Mouse (Mus musculus) neural tube, embryonic 14.5 days (tissue): ENCODE measurements around the gene Ddx28. TPM values are rescaled to one million over a fixed set of nuclear protein-coding genes. Genes with fewer than 3 reads are reported as not detected.

Experiments used
- ATAC-seq: fragments of 200-750 bp; cut with Nextera tagmentation; 2 replicates; pipeline ENCODE4 v1.8.0; 2017; ENCODE audit warnings: low read depth, mild to moderate bottlenecking, moderate TSS enrichment, moderate library complexity
- H3K27ac ChIP-seq: fragments of 300-500 bp; sonication (generic); 2 replicates; pipeline ENCODE4 v1.5.1; 2014; ENCODE audit warnings: low read depth, mild to moderate bottlenecking, control low read depth, low read length, moderate library complexity, mixed read lengths
- H3K27me3 ChIP-seq: fragments of 300-500 bp; sonication (generic); 2 replicates; pipeline ENCODE4 v1.6.1; 2014; ENCODE audit warnings: low read length; ENCODE audit not compliant: control insufficient read depth, insufficient read depth
- H3K36me3 ChIP-seq: fragments of 300-500 bp; sonication (generic); 2 replicates; pipeline ENCODE4 v1.6.1; 2014; ENCODE audit warnings: low read length, mixed read lengths; ENCODE audit not compliant: control insufficient read depth, insufficient read depth
- H3K4me1 ChIP-seq: fragments of 300-500 bp; sonication (generic); 2 replicates; pipeline ENCODE4 v1.6.1; 2014; ENCODE audit warnings: low read length; ENCODE audit not compliant: control insufficient read depth, insufficient read depth
- H3K4me2 ChIP-seq: fragments of 300-500 bp; sonication (generic); 2 replicates; pipeline ENCODE4 v1.6.1; 2014; ENCODE audit warnings: mild to moderate bottlenecking, low read depth, low read length, control low read depth
- H3K4me3 ChIP-seq: fragments of 300-500 bp; sonication (generic); 2 replicates; pipeline ENCODE4 v1.5.1; 2014; ENCODE audit warnings: low read depth, low read length, control low read depth, mixed read lengths
- H3K9ac ChIP-seq: fragments of 300-500 bp; sonication (generic); replicated peaks from 2 replicates; pipeline ENCODE4 v1.6.1; 2014; ENCODE audit warnings: low read depth, mild to moderate bottlenecking, control low read depth, low read length, mixed read lengths
- H3K9me3 ChIP-seq: fragments of 300-500 bp; sonication (generic); 2 replicates; pipeline ENCODE4 v1.6.1; 2016; ENCODE audit warnings: low read length; ENCODE audit not compliant: control insufficient read depth
- WGBS: fragments of 180-500 bp; shearing (Covaris S2); extraction: QIAGEN DNeasy Blood & Tissue Kit; methylation state at CpG from one replicate; pipeline ENCODE4 v1.1.7; 2014; 5-methylcytosine and 5-hydroxymethylcytosine counted together
- polyA plus RNA-seq: library from polyadenylated mRNA; unstranded; fragments of >200 nt; fragmentation: Nextera tagmentation; extraction: Ambion mirVana; gene quantifications from 2 replicates; pipeline ENCODE4 v1.2.1, GENCODE M21; 2014

The Ddx28 gene
- polyA plus RNA-seq, result 22.4 and 23.9 TPM in 2 replicates

DNA sequence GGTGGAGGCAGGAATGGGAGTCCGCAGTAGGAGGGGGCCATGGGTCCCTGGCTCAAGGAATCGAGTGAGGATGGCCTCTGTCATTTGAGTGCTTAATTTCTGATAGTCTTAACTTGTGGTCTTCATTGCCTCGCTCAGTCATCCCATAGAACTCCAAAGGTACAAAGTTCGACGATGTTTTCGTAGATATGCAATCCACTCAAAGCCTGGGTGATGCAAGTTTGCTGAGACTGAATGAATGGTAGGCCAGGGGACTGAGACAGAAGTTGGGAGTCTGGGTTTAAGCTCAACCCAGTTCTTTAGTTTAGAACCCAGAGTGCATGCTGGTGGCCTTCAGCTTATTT, at the start of gene Ddx28:
Ddx28 (minus strand) TSS at position 240 of the 344 bp plus-strand sequence.
- peak; percentile 16; the same call in 1 of the 2 replicates for ATAC-seq
- WGBS, result 2% methylated on average over 6 of the region's 6 CpGs
- peak within 1 kb of the TSS; percentile 72 for H3K27ac ChIP-seq

DNA sequence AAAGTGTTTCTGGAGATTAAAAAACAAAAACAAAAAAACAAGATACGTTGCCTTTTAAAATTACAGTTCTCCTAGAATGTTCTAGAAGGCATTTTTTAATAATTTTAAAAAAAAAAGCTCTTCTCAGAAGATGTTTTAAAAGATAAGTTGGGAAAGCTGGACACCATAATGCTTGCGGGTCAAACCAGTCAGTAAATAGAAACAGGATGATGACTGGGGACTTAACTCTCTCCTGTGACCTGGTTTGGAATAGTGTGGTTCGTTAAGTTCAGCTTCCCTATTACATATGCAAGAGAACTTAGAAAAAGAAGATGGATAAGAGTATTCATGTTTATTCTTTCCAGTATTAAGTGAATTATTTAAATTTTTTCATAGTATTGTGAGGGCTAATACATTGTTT, 48.8 kb upstream of the Ddx28 start:
- peaks cover 16% of the 10 kb centered on the region for H3K4me1 ChIP-seq
- 5% methylated on average over 3 of the region's 3 CpGs for WGBS
- H3K4me3 ChIP-seq, result peak overlapping the region; percentile 86
- no peaks in the 10 kb centered on the region for H3K9me3 ChIP-seq
- H3K27me3 ChIP-seq, result no peaks in the 10 kb centered on the region
- no peak overlapping the region for H3K9ac ChIP-seq
- no peak overlapping the region for H3K27ac ChIP-seq
- no peak for ATAC-seq
- H3K36me3 ChIP-seq, result no peaks in the 10 kb centered on the region
- peak overlapping the region; percentile 65 for H3K4me2 ChIP-seq

More for the DNA sequence above, at the start of gene Ddx28:
- Histone ChIP-seq H3K4me3 (peak within 1 kb of the TSS; percentile 89), H3K4me2 (peak within 1 kb of the TSS; percentile 76), H3K4me1 (peaks cover 12% of the 10 kb centered on the region), H3K9ac (peak within 1 kb of the TSS; percentile 88), H3K36me3 (0 out of 2 replicates have a peak, but pooled peaks cover 3% of the 10 kb centered on the region), H3K27me3 (no peaks in the 10 kb centered on the region), H3K9me3 (no peaks in the 10 kb centered on the region)

DNA sequence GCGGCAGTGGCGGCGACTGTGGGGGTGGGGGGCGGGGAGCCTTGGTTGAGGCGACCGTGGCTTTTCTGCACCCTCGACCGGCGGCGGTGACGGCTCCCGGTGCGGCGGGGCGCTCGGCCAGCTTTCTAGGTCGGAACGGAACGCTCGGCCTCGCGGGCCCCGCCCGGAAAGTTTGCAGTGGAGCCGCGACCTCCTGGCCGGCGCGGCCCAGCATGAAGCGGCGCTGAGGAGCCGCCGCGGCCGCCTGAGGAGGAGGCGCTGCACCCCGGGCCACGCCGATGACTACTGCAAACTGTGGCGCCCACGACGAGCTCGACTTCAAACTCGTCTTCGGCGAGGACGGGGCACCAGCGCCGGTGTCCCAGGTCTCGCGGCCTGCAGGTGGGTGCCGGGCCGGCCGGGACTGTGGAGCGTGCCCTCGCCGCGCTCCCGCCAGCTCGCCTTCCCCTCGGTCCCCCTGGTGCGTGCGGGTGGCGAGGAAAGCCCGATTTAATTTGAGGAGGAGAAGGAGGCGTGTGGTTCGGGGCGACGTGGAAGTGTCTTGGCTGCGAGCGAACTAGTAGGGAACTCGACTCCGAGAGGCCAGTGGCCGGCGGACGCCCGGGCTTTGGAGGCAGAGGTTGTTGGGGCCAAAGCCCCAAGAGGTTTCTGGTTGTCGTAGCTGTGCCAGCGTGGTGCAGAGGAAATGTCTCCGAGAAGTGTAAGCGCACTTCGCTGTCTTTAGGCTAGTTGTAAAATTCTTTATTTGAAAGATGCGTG, 48.1 kb upstream of the Ddx28 start:
- peak; percentile 78 for ATAC-seq
- Histone ChIP-seq H3K4me2 (peak overlapping the region; percentile 65), H3K27me3 (no peaks in the 10 kb centered on the region), H3K4me1 (peaks cover 16% of the 10 kb centered on the region), H3K36me3 (no peaks in the 10 kb centered on the region), H3K4me3 (peak overlapping the region; percentile 86), H3K27ac (peak overlapping the region; percentile 91), H3K9me3 (no peaks in the 10 kb centered on the region), H3K9ac (peak overlapping the region; percentile 78)
- under 1% methylated on average over 71 of the region's 83 CpGs for WGBS

DNA sequence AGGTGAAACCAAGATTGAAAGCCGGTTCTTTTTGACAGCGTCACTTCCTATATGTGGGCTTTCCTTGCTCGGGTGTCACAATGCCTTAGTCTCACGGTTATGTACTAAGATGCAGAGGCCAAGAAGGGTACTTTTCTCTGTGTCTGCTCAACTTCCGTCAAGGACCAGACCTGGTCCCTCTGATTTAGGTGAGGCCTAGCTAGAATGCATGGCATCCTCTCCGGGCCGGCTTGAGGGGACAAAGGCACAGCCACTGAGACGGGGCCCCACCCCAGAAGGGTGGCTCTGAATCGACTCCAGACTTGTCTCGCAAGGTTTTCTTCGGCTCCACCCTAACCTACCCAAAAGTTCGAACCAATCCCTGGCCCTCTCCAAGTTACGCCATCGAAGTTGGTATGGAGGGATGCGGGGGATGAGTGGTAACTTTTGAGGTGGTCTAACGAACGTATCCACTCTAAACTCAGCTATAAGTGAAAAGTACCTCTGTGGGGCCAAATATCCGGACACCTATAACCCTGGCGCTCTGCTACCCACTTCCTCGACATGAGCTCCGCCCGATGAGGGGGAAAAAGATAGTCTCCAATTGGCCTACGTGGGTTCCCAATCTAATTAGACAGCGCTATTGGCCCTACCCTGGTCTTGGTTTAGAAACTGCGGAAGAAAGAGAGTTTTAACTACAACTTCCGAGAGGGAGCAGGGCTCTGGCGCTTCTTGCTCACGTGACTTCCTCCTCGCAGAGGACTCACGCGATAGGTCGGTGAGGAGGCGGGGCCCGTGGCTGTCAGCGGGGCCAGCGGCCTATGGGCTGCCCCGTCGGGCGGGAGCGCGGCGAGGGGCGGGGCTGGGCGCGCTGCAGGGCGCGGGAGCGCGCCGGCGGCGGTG, 47.3 kb upstream of the Ddx28 start, which contains the start of gene Nfatc3:
Nfatc3 (plus strand) TSS at position 110 of the 882 bp plus-strand sequence.
- H3K36me3 ChIP-seq, result no peaks in the 10 kb centered on the region
- H3K4me3 ChIP-seq, result peak within 1 kb of the TSS; percentile 86
- peaks cover 16% of the 10 kb centered on the region for H3K4me1 ChIP-seq
- ATAC-seq, result peak; percentile 99
- H3K9me3 ChIP-seq, result no peaks in the 10 kb centered on the region
- peak within 1 kb of the TSS; percentile 78 for H3K9ac ChIP-seq
- H3K4me2 ChIP-seq, result peak within 1 kb of the TSS; percentile 89
- peak within 1 kb of the TSS; percentile 91 for H3K27ac ChIP-seq
- H3K27me3 ChIP-seq, result no peaks in the 10 kb centered on the region
- WGBS, result 2% methylated on average over 41 of the region's 52 CpGs

DNA sequence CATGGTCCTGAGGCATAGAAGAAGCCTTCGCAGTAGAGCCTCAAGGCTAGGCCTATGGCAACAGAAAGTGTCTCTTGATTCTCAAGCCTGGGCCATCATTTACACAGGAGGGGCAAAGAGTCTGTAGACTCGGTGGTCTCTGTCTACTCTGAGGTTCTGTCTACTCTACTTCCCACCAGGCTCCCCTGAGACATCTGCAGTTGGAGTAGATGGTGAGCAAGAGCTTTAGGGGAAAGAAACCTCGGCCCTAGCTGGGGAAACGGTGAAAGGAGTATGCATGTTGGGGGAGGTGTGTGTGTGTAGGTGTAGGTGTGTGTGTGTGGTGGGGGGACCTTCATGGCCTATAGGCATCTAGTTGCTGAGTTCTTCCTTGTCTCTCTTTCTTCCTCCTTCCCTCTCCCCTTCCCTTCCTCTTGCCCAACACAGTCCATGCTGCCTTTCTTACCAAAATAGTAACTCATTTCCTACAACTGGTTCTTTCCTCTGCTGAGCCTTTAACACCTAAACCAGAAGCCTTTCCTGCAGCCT, 44.8 kb upstream of the Ddx28 start:
- no peak overlapping the region for H3K4me3 ChIP-seq
- H3K27ac ChIP-seq, result no peak overlapping the region
- H3K9ac ChIP-seq, result no peak overlapping the region
- no peak overlapping the region for H3K4me2 ChIP-seq
- peaks cover 12% of the 10 kb centered on the region for H3K4me1 ChIP-seq
- no peaks in the 10 kb centered on the region for H3K9me3 ChIP-seq
- 0 out of 2 replicates have a peak, but pooled peaks cover 3% of the 10 kb centered on the region for H3K36me3 ChIP-seq
- ATAC-seq, result no peak
- H3K27me3 ChIP-seq, result no peaks in the 10 kb centered on the region
- 90% methylated on average over 4 of the region's 4 CpGs for WGBS

- Histone ChIP-seq H3K4me2 (no peak overlapping the region), H3K4me1 (peaks cover 5% of the 10 kb centered on the region; the same call in 1 of the 2 replicates), H3K9me3 (no peaks in the 10 kb centered on the region), H3K36me3 (peaks cover 10% of the 10 kb centered on the region; the same call in 1 of the 2 replicates), H3K27me3 (no peaks in the 10 kb centered on the region), H3K27ac (no peak overlapping the region), H3K9ac (no peak overlapping the region), H3K4me3 (no peak overlapping the region)
- WGBS, result 42% methylated on average over 3 of the region's 3 CpGs
- no peak for ATAC-seq
These were observed 43.4 kb upstream of the Ddx28 start for GRCm38 (mm10) chr8:106055038-106055437.

DNA sequence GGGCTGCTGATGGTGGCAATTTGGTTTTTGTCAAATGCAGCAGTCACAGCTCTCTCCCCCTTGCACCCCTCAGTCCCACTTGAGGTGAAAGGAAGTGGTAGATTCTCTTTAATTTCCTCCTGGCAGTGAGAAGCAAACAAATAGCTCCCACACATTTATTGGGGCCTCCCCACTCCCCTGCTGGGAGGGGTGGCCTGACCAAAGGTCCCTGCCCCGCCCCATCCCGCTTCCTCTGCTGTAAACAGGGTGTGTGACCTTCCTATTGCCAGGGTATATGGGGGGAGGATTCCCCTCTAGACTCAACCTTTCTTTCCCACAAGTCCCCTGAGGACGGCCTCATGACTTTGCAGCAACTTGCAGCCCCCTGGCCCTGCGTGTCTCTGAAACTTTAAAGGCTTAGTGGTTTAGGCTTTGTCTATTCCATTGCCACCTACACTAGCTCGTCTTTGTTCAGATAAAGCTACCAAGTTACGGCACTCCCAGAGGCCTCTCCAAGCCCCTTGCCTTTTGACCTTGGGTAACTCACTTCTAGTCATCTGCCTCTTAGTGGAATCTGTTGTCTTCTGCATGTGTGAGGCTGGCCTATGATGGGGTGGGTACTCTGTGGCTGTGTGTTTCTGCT, 42.6 kb upstream of the Ddx28 start:
- no peak overlapping the region for H3K27ac ChIP-seq

DNA sequence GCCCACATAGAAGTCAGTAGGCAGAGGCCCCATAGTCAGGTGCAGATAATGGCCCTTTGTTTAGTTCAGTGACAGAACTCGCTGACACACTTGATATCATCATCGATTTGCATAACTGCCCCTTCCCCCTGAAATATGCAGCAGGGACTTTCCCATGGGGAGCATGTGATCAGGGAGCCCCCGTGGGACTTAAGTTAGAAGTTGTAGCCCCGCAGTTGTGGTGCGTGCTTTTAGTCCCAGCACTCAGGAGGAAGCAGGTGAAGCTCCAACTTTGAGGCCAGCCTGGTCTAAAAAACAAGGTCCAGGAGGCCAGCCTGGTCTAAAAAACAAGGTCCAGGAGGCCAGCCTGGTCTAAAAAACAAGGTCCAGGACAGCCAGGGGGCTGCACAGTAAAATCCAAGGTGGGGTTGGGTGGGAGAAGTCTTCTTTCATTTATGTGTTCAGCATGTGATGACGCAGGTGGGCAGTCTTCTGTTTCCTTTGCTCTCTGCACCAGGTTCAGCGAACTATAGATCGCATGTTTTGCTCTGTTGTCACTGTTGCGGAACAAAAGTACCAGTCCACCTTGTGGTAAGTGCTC, 40.9 kb upstream of the Ddx28 start:
- H3K27me3 ChIP-seq, result no peaks in the 10 kb centered on the region
- 89% methylated on average over 9 of the region's 9 CpGs for WGBS

More for the DNA sequence above, 42.6 kb upstream of the Ddx28 start:
- Histone ChIP-seq H3K9ac (no peak overlapping the region), H3K4me3 (no peak overlapping the region), H3K36me3 (peaks cover 10% of the 10 kb centered on the region; the same call in 1 of the 2 replicates), H3K27me3 (no peaks in the 10 kb centered on the region), H3K4me1 (peaks cover 5% of the 10 kb centered on the region; the same call in 1 of the 2 replicates), H3K9me3 (no peaks in the 10 kb centered on the region), H3K4me2 (no peak overlapping the region)
- 24% methylated on average over 6 of the region's 6 CpGs for WGBS
- ATAC-seq, result no peak

More for the DNA sequence above, 40.9 kb upstream of the Ddx28 start:
- Histone ChIP-seq H3K9ac (no peak overlapping the region), H3K4me2 (no peak overlapping the region), H3K4me1 (no peaks in the 10 kb centered on the region), H3K36me3 (peaks cover 10% of the 10 kb centered on the region; the same call in 1 of the 2 replicates), H3K9me3 (no peaks in the 10 kb centered on the region), H3K27ac (no peak overlapping the region), H3K4me3 (no peak overlapping the region)
- ATAC-seq, result no peak
